Mouse (Mus musculus) small intestine, adult 2 months (tissue): Measurements from ENCODE around the gene Clcf1.

Experiments
- CTCF ChIP-seq: fragments of 200-500 bp; IDR thresholded peaks from 2 replicates; pipeline ENCODE4 v1.5.1; 2012; ENCODE audit warnings: low read depth, mild to moderate bottlenecking, control low read depth, inconsistent platforms, low read length, moderate library complexity, mixed read lengths; ENCODE audit not compliant: insufficient replicate concordance, insufficient read length; ENCODE audit errors: extremely low read depth
- POLR2A ChIP-seq: fragments of 200-500 bp; IDR thresholded peaks from 2 replicates; pipeline ENCODE4 v1.6.1; 2012; ENCODE audit warnings: low read depth, mild to moderate bottlenecking, control low read depth, inconsistent platforms, low read length, moderate library complexity

- TF ChIP-seq POLR2A (no peak), CTCF (peak; percentile 95)
Observed at GRCm38 (mm10) chr19:4206971-4207370, 7.1 kb upstream of the Clcf1 start.
